Mouse (Mus musculus) gastrocnemius, adult 18-20 months (tissue): Measurements from ENCODE around the gene Map1lc3b. TPM values are rescaled to one million over a fixed set of nuclear protein-coding genes. Genes with fewer than 3 reads are reported as not detected.

Experiments used
- DNase-seq: peaks from one replicate; pipeline ENCODE4 v3.0.0; 2021; ENCODE audit warnings: low spot score
- total RNA-seq, 2 experiments: library from RNA; stranded (reverse); gene quantifications; 2 replicates each; pipeline ENCODE4 v1.2.3; 2021

Map1lc3b gene
- total RNA-seq, 2 experiments from 2014 or later = 167 to 182 TPM

- no peak for DNase-seq
Measured at GRCm38 (mm10) chr8:121603801-121604200, 13.6 kb downstream of the Map1lc3b start.

- no peak for DNase-seq
Measured at GRCm38 (mm10) chr8:121607661-121608060, 17.5 kb downstream of the Map1lc3b start.

- no peak for DNase-seq
Measured at GRCm38 (mm10) chr8:121609251-121609650, 19.1 kb downstream of the Map1lc3b start.

DNA sequence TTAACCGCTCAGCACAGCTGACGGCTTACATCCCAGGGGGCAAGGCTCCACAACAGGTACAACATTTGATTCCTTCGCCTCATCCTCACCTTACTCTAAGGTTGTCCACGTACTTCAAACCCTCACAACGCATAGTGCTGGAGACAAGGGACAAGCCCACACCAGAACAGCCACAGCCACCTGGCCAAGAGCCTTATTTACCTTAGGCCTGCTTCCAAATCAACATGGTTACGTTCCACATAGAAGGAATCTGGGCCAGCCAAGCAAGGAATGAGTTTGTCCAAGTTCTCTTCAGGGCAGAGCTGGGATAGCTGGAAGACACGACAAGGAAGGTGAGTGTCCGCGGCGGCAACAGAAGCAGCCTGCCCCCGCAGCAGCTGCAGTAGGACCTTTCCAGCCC is 19.8 kb downstream of the Map1lc3b start:
- no peak for DNase-seq

GRCm38 (mm10) chr8:121613419-121613818 is 23.3 kb downstream of the Map1lc3b start:
- no peak for DNase-seq

GRCm38 (mm10) chr8:121619401-121619995 is 29.3 kb downstream of the Map1lc3b start:
- DNase-seq = peak; percentile 67

- DNase-seq = no peak
Measured at GRCm38 (mm10) chr8:121620801-121621516, 30.8 kb downstream of the Map1lc3b start.

DNA sequence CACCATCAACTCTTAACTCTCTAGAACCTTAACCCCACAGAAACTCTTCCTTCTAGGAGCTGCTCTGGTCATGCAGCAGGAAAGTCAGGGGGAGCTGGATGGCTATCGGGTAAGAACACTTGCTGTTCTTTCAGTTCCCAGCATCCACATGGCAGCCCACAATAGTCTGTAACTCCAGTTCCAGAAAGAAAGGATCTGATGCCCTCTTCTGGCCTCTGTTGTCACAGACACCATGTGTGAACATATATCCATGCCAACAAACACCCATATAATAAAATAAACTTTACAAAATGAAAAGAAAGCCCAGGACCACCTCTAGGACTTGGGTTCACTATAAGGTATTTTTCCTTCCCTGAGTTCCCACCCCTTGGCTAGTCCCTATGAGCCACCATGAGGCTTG is 31.7 kb downstream of the Map1lc3b start:
- no peak for DNase-seq

DNA sequence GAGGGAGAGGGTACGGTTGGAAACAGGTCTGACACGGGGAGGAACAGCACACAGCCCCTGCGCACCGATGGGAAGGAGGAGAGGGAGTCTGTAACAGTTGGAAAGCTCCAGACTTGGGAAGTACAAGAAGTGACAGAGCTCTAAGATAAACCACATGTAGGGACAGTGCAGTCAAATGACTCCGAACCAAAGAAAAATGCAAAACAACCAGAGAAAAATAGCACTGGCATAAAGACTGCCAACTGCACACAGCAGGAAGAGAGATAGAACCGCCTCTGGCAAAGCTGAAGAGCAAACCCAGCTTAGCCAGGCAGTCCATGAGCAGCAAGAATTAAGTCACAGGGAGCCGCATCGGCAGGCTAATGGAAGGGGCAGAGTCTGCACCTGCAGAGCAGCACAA is 32.9 kb downstream of the Map1lc3b start:
- DNase-seq = no peak

- DNase-seq = no peak
Measured at GRCm38 (mm10) chr8:121628681-121629080, 38.5 kb downstream of the Map1lc3b start.

DNA sequence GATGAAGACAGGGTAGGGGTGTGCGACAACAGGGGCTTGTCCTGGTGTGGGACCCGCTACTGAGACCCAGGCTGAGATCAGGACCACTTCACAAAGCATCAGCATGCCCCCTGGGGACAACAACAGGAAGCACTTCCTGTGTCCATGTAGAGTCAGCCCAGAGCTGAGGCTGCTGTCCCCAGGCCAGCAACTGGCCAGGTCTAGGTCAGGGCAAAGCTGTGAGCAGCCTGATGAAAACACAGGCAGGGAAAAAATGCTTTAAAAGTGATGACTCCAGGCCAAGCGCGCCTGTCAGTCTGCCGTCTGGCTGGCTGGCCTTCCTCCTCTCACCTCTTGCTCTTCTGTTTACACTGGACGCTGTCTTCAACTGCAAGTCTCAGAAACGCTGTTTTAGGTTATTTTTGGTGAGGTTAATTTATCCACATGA is 41.5 kb downstream of the Map1lc3b start:
- DNase-seq = no peak

DNA sequence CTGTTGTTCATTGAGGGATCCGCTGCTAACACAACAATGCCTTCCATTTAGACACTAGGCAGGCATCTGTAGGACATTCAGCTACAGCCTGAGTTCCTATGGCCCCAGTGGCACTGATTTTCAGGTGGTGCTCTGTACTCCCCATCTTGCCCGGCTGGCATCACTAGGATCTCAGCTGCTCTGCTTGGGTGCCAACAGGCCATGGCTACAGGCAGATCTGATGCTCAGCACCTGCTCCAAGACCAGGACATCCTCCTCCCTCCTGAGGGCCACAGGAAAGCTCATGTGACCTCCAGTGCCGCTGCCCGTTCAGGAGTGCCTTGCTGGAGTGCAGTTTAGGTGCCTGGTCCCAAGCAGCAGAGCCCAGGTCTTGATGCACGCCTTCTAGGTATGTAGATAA is 42.2 kb downstream of the Map1lc3b start:
- DNase-seq = no peak

- DNase-seq = no peak
Measured at GRCm38 (mm10) chr8:121635534-121635933, 45.4 kb downstream of the Map1lc3b start.

DNA sequence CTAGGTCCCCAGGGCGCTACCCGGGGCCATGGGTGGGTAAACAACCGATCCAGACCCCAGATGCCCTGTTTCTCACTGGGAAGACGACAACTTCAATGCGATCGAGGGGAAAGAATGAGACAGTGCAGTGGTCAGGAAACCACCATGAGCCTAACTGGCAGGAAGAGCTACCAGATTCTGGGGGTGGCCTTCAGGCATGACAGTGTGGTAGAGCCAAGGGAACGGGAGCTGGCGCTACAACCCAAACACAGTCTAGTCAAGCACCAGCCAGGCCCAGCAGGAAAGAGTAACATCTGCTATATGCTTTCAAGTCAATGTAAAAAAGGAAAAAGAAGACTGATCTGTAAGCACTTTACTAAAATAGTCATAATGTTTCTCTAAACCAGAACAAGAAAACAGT is 46.0 kb downstream of the Map1lc3b start:
- DNase-seq = no peak

DNA sequence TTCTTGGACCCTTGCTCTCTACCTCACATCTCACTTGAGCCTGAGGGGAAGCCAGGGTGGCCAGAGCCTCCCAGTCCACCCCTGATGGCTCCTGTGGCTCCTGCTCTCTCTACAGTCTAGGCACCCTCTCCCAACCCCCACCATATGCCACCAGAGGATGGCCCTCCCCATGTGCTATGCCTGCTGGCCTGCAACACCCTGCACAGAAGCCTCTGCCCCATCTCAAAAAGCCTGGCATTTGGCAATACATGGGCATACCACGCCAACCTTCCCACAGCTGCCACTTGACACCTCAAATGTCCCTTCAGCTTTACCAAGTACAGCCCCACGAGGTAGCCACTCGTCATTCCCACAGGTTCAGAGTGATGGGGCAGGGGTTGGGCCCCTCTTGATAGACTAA is 52.6 kb downstream of the Map1lc3b start:
- DNase-seq = no peak

GRCm38 (mm10) chr8:121643384-121643783 is 53.2 kb downstream of the Map1lc3b start:
- no peak for DNase-seq

DNA sequence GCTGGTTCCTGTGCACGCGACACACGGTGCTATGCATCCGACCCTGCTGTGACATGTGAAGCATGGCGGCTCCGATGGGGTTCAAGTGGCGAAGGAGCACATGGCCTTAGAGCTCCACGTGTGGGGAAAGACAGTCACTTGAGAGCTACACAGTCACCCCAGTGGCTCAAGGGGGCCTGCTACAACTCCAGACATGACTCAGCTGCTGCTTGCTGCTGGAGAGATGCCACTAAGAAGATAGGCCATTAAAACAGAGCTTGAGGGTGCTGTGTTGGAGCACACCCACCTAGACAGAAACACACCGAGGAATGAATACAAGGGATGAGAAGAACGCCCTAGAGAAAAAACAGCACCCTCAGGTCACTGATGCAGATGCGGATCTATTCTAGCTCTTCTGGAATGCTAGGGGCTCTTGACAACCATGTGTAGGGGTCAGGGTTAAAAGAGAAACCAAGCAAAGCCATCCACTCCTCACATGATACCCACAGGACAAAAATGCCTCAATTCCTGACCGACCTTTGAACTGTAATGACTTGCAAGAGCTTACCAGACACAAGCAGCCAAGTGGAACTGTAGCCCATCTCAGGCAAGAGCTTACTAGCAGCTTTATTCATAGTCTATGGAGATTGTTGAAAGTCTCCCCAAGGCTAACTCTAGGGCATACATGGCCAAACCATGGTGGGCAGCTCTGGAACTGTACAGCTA is 57.5 kb downstream of the Map1lc3b start:
- no peak for DNase-seq

Other genes with a start within 250 kb of the Map1lc3b start
- gene 1700018B08Rik, start 46.0 kb upstream of the Map1lc3b start, total RNA-seq = not detected
- gene Fbxo31, start 11.6 kb upstream of the Map1lc3b start, total RNA-seq = 100 to 1,000 TPM; 130 to 173 TPM
- gene Zcchc14, start 62.5 kb downstream of the Map1lc3b start, total RNA-seq = 10 to 100 TPM; 15.6 to 17.1 TPM
- gene Jph3, start 139.3 kb downstream of the Map1lc3b start, total RNA-seq = under 1 TPM in 1 of 2 experiments, not detected in 1; 0.07 TPM
- 10 to 100 TPM in 1 of 2 experiments, 1 to 10 TPM in 1; 9.4 to 10.7 TPM for gene Klhdc4, start 239.2 kb downstream of the Map1lc3b start, total RNA-seq